Mouse (Mus musculus): ENCODE measurements at regions not wholly inside any gene's neighbourhood (a gene's known extent, or its start where the extent isn't known, plus 50 kb on each side); places are given as distances from the start of the nearest gene placed in this dataset.

DNA sequence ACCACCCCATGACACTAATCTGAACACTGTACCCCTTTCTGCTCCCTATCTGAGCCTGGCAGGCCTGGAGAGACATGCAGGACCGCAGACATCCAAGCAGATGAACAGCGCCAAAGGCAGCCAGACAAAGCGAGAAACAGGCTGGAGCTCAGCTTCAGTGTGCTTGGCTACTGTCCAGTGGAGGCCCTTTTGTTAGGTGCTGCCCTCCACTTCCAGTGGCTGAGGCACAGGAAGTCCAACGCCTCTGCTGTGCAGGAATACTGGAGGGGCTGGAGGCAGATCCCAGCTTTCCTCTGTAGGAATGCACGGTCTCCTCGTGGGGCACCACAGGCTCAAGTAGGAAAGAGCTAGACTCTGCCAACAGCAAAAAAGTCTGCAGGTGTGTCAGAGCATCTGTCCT, 112.6 kb downstream of the Mrm1 start:
- peak in 1 of 2 experiments; percentile 15 for DNase-seq
- intact Hi-C loops (cut with DNase I): no loop called here

DNA sequence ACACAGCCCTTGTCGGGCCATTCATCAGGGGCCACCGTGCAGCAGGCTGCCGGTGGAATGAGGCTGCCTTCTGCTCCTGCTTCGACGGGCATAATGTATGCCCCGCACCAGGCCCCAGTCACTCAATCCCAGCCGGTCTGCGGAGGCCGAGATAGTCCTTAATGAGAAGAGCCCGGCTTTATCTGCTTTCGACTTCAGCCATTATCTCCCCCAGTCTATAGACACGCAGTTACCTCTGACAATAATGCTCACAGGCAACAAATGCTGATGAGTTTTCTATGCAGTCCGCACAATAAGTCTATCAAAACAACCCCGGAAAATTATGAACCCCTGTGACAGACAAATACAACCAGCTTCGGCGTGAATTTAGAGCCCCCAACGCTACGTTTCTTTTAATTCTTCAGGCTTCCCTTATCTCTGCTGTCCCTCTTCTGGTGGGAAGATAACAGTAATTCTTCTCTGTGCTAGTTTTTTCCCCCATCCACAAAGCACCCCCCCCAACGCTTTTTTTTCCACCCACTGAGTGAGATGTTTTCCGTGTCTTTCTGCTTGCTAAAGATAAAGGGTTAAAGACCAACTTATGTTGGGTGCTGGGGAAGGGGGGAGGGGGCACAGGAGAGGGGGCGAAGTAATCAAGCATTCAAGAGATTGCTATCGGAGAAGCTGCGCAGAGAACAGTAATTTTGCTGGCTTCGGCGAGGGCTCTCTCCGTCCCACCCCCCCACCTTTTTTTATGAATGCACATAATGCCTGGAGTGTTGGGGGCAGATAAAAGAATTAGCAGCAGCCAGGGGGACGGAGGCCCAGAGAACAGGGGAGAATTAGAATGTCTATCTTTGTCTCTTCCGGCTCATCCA, 117.8 kb downstream of the Mrm1 start:
- intact Hi-C loops (cut with DNase I): no loop called here
- no peak for DNase-seq

DNA sequence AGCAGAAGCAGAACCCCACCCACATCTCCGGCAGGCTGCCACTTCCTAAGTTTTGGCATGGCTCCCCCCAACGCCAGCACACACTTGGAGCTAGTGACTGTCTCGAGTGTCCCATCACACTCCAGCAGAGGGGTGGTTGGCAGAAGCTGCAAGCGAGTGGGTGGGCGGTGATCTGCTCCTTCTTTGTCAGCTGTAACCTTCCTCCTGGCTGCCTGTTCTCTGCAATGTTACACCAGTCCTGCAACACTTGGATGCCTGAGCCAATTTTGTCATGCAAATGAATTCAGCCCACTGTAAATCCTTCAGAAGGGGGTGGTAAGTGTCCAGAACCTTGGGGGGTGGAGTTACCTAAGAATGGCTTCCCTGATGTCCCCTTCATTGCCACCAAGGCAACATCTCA, 121.8 kb downstream of the Mrm1 start:
- no peak for DNase-seq
- intact Hi-C loops (cut with DNase I): no loop called here

DNA sequence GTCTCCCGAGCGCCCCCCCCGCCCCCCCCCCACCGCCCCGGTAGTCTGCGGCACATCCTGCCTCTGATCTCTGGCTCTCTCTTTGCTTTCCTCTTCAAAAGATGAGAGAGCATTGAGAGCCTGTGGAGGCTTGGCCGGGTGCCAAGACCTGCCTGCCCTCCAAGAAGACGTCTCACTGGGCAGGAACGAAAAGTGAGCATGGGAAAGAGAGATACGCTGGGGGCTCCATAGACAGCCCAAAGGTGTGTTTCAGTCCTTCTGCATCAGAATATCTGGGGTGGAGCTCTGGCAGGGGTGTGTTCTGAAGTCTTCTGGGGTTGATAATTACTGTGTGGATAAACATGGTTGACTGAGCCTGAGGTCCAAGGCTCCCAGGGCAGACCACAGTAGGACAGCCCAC, 126.7 kb downstream of the Mrm1 start:
- peak in 1 of 2 experiments; percentile 2 for DNase-seq
- intact Hi-C loops (cut with DNase I): no loop called here

DNA sequence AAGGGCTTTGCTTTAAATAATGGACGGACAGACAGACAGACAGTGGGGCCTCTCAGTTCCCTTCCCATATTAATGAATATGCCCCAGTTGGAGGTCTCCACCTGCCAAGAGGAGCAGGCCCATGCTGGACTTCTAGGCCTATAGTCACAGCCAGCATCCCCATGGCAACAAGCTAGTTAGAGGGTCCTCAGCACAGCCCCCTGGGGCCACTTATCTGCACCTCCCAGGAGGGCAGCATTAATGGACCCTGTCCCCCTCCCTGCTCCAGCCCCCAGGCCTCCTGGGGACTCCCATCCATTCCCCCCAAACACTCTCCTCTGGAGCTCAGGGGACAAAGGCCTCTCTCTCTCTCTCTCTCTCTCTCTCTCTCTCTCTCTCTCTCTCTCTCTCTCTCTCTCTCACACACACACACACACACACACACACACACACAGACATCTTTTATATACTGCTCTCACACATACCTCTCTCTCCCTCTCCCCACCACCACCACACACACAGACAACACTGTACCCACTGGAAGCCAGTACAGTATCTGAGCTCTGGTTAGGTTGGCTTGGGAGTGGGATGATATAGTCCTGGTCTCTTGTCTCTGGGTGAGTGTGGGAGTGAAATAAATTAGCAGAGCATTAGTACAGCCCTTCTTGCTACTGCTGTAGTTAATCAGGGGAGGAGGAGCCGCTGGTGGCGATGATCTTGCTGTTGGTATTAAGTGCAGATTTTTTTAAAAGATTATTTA, 127.7 kb downstream of the Mrm1 start:
- DNase-seq: no peak
- intact Hi-C loops (cut with DNase I): no loop called here

DNA sequence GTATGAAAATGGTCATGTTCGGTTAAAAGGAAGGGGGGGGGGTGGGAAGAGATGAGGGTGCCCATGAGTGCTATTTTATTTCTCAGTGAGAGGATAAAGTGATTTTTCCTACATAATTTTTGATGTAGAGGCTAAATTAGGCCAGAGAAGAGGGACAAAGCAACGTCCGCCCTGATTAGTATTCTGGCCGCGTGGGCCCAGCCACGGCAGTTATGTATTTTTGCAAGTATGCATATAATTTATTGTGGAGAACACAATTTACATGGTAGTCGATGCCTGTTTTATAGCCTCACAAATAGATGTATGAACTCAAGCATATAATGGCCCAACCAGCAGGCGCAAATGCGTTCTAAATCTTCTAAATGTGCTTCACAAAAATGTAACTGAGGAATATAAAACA, 132.8 kb downstream of the Mrm1 start:
- intact Hi-C loops (cut with DNase I): no loop called here
- no peak for DNase-seq

DNA sequence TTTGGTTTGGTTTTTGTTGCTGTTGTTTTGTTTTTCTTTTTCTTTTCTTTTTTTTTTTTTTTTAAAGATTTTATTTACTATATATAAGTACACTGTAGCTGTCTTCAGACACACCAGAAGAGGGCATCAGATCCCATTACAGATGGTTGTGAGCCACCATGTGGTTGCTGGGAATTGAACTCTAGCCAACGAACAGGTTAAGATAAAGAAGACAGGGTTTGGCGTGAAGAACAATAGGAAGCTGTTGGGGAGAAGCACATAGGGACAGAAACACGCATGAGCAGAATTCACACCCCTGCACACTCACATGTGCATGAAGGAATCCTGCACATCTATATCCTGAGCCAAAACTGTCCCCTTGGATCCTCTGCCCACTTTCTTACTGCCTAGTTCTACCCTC, 135.0 kb downstream of the Mrm1 start:
- DNase-seq: no peak
- intact Hi-C loops (cut with DNase I): no loop called here

DNA sequence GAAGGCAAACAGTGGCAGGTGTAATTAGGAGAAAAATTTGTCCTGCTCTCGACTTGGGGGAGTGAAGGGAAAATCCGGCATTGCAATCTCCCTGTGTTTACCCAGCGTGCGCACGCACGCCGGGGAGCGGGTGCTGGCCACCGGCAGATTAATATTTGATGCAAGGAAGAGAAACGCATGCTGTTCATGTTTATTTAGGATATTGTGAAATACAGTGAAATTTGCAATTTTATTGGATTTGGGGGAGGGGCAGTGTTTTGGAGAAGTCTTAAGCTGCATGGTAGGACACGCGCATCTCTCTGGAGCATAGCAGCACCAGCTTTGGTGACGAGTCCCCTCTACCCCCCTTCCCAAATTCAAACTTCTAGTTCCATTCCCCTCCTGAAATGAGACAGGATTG, 136.4 kb downstream of the Mrm1 start:
- DNase-seq: no peak
- intact Hi-C loops (cut with DNase I): no loop called here

DNA sequence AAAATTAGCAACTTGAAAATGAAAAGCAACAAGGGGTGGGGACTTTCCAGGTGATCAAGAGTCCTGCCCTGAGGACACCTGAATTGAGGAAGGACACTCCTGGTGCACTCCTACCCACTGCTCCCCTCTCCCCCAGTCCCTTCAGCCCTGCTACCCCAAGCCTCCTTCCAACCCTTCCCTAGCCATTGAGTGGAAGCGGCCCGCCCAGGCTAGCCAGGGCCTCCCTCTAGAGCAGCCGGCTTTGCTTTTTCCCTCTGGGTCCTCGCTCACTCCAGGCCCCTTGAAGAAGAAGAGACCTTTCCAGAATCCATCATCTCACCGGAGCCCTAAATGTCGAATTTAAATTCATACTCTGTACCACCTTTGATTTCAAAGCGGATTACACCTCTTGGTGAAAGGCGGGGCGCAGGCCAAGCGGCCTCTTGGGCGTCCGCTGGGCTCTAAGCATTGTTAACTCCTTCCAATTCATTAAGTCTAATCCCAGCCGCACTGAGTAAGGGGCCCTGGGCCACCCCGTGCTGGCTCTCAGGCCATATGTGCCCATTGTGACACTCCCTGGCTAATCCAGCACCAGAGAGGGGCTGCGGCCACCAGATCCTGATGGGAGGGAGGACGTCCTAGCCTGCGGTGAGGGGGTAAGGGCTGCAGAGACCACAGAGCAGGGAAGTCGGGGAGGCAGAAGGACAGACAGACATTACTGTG, 142.8 kb downstream of the Mrm1 start:
- DNase-seq: no peak
- intact Hi-C loops (cut with DNase I): no loop called here

DNA sequence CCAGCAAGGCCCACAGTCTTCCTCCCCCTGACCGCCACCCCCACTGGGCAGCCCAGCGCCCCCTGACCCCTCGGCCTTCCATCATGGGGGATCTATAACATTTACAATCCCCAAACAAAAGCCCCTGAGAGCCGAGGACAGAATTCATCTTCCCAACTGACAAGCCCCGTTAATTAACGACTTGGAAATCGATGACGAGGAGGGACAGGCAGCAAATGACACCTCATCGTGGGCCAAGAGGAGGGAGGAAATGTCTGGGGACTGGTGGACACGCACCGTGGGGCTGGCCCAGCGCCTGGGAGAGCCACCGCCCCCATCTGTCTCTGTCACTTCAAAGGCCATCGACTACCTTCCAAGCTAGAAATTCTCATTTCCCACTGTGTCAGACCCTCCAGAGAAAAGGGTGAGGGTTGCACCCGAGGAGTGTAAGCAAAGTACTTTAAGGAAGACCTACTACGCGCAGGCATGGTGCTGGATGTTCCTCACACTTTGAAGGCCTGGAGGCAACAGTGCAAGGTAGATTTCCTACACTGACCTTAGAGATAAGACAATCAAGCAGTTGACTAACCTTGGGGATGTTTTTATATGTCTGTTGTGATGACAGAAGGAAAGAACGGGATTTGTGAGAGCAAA, 146.4 kb downstream of the Mrm1 start:
- intact Hi-C loops (cut with DNase I): no loop called here
- no peak for DNase-seq

DNA sequence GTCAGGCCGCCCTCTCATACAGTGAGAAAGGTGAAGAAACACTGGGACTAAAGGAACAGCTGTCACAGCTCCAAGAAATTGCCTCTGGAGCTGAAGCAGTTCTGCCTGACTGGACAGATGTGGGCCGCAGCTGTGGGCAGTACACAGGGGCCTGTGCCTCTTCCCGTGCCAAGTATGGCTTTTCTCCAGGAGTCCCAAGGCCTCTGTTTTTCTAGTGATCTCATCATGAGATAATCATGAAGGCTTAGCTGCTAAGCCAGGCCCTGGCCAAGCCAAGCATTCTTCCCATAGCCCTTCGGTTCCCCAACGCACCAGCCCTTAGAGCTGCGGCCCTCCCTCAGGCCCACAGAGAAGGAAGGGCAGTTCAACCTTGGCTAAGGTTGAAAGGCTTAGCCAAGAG, 146.2 kb upstream of the Lhx1 start:
- DNase-seq: no peak
- intact Hi-C loops (cut with DNase I): no loop called here

DNA sequence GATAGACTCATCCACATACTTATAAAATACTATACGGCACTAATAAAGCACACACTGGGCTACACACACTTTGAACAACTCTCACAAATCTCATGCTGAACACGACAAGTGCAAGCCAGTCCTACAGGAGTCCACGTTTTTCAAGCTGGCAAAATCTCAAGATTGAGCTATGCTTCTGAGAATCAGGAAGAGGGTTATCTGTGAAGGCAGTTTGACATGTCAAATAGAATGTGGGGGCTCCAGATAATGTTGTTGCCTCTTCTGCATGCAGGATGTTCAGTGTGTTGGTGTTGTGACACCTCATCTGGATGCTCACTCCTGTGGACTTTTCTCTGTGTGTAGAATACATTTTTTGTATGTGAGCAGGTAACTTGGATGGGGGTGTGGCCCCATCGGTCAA, 142.4 kb upstream of the Lhx1 start:
- intact Hi-C loops (cut with DNase I): no loop called here

DNA sequence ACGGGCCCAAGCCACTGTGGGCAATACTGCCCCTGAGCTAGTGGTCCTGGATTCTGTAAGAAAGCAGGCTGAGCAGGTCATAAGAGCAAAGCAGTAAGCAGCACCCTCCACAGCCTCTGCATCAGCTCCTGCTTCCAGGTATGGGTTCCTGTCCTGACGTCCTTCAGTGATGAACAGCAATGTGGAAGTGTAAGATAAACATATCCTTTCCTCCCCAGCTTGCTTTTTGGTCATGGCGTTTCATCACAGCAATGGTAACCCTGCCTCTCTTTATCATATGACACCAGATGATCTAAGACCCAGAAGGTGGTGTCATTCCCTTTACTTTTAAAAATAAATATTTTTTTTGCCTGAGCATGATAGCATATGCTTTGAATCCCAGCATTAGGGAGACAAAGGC, 138.9 kb upstream of the Lhx1 start:
- intact Hi-C loops (cut with DNase I): no loop called here

More for the DNA sequence above, 142.4 kb upstream of the Lhx1 start:
- no peak for DNase-seq

DNA sequence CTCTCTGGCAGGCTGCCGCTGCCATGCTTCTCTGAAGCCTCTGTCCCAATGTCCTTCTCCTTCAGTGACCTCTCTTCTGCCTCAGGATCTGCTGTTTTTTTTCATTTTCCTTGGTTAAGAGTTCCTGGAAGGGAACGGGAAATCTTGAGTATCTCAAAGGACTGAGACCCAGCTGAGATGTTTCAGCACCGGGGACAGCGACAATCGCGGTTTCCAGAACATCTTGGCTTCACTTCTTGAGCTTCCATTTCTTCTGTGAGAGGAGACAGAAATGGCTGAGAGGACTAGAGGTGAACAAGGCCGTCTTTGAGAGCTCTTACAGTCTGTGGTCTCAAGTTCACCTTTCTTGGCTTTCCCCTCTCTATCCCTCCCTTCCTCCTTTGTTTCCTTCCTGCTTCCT, 136.6 kb upstream of the Lhx1 start:
- peak; percentile 56 to 66 for DNase-seq
- intact Hi-C loops (cut with DNase I): no loop called here

More for the DNA sequence above, 138.9 kb upstream of the Lhx1 start:
- DNase-seq: no peak

DNA sequence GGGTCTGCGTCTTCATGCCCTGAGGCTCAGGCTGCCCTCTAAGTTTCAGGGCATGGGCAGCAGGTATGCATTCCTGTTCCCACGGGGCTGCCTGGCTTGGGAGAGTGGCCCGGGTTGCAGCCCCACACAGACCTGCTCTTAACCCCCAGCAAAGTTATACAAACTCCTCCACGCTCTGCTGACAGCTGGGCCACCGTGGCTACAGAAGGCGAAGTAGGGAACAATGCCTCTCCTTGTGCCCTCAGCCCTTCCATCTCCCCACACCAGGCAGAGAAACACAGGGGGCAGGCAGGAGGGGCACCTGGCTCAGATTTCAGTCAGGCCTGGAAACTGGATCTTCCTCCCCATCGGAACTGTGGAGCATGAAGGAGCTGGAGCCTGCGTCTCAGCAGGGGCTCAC, 135.5 kb upstream of the Lhx1 start:
- DNase-seq: no peak
- intact Hi-C loops (cut with DNase I): no loop called here

DNA sequence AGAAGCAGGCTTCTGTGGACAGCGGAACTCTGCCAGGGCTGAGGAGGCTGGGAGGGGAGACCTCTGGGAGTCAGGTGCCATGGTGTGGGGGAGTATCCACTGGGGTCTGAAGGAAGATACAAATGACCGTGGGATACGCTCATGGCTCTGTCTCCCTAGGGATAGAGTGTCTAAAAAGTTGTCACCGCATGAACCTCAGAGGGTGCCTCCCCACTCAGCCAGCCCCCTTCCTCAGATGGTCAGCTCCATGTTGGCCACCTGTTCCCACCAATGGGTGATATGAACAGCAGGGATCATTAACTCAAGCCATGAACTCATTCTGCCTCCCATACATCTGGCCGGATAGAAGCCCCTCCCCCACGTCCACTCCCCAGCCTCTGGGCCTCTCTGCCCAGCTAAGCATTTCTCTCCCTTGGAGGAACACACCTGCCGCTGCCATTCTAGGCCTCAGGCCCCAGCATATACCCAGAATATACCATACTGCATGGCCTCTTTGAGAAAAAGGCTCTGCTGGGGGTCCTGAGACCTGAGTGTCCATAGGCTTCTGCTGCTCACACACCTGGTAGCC, 134.1 kb upstream of the Lhx1 start:
- intact Hi-C loops (cut with DNase I): no loop called here
- DNase-seq: no peak

DNA sequence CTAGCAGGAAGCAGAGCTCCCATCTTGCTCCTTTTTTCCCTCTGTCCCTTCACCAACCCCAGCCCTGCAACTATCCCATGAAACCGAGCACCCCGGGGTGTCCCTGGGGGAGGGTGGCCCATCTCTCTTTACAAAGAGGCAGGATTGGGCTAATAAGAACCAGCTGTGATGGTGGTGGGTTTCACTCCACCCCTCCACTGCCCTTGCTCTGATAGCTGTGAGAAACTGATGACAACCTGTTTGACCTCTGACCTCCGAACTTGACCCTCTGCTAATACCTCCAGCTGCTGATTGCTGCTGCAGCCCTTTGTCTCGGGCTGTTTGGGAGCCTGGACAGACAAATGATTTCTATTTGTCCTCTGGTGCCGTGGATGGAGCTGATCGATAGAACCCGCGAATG, 128.1 kb upstream of the Lhx1 start:
- intact Hi-C loops (cut with DNase I): no loop called here
- DNase-seq: no peak

DNA sequence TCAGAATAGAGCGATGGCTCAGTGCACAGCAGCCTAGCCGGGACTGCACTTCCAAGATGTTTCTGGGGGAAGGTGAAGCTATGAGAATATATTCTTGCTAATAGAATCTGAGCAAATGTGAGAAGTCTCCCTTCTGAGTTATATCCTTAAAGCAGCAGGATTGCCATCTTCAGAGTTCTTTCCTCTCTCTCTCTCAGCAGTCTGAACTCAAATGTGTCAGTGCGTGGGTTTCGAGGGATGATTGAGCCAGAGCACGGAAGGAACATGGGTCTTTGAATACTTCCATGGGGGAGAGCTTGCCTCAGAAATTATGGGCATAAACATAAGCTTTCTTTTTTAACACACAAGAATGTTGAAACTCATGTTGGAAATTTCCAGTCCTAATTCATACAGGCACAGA, 123.6 kb upstream of the Lhx1 start:
- DNase-seq: no peak
- intact Hi-C loops (cut with DNase I): no loop called here

DNA sequence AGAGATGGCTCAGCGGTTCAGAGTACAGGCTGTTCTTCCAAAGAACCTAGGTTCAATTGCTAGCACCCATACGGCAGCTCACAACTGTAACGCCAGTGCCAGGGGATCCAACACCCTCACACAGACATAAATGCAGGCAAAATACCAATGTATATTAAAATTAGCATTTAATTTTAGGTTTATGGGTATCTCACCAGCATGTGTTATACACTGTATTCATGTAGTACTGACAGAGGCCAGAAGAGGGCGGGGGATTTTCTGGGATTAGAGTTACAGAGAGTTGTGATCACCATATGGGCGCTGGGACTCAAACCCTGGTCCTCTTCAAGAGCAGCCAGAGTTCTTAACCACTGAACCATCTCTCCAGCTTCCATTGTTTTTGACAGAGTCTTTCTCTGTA, 121.8 kb upstream of the Lhx1 start:
- no peak for DNase-seq
- intact Hi-C loops (cut with DNase I): no loop called here

DNA sequence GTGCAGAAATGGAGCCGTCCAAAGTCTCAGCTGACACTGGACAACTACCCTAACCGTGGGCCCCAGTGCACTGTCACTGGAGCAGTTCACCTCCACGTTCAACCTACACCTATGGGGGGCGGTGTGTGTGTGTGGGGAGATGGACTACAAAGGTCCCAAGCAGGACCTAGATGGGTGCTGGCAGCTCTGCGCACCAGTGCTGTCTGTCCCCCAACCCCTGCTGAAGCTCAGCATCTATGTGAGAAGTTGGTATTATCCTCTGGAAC, 117.7 kb upstream of the Lhx1 start:
- DNase-seq: no peak
- intact Hi-C loops (cut with DNase I): no loop called here
